Mouse (Mus musculus) NIH3T3 (cell line): Measurements from ENCODE around the gene Taar4.

ENCODE experiments used
- DNase-seq: peaks from one replicate; pipeline ENCODE4 v3.0.0-alpha.2; 2012; ENCODE audit warnings: low read depth

Gene Taar4

GRCm38 (mm10) chr10:24007034-24007433, 46.7 kb downstream of the Taar4 start:
- no peak for DNase-seq

GRCm38 (mm10) chr10:24008143-24008542, 47.8 kb downstream of the Taar4 start:
- DNase-seq, result no peak
